Mouse (Mus musculus) MEL (cell line): Measurements from ENCODE around the gene Fam69a.

ENCODE experiments used
- BHLHE40 ChIP-seq: IDR thresholded peaks from 2 replicates; pipeline ENCODE4 v1.6.1; 2012; ENCODE audit warnings: low read depth, mild to moderate bottlenecking, inconsistent platforms, low read length, improper control_type of control experiment, borderline replicate concordance
- CHD2 ChIP-seq: IDR thresholded peaks from 2 replicates; pipeline ENCODE4 v1.6.1; 2011; ENCODE audit warnings: low read length, improper control_type of control experiment
- CTCF ChIP-seq, 3 experiments: IDR thresholded peaks in 2 of 3; conservative IDR thresholded peaks in 1 of 3; 2 replicates each; pipeline ENCODE4 v1.5.1; 2011 to 2012; ENCODE audit warnings: low read length in 3 of 3, low read depth in 2 of 3, mild to moderate bottlenecking in 2 of 3, improper control_type of control experiment in 1 of 3, inconsistent platforms in 1 of 3, mixed read lengths in 1 of 3, moderate library complexity in 1 of 3; ENCODE audit not compliant: control insufficient read depth in 1 of 3, insufficient read depth in 1 of 3, poor library complexity in 1 of 3, severe bottlenecking in 1 of 3
- GATA1 ChIP-seq: IDR thresholded peaks from 2 replicates; pipeline ENCODE4 v1.6.1; 2011; ENCODE audit warnings: low read depth, low read length, improper control_type of control experiment
- KAT2A ChIP-seq: conservative IDR thresholded peaks from 2 replicates; pipeline ENCODE4 v1.6.1; 2012; ENCODE audit warnings: low read depth, low read length, improper control_type of control experiment, inconsistent platforms
- MAFK ChIP-seq: IDR thresholded peaks from 2 replicates; pipeline ENCODE4 v1.6.1; 2011; ENCODE audit warnings: low read depth, mild to moderate bottlenecking, low read length, improper control_type of control experiment, borderline replicate concordance
- RAD21 ChIP-seq: IDR thresholded peaks from 2 replicates; pipeline ENCODE4 v1.6.1; 2011; ENCODE audit warnings: mild to moderate bottlenecking, low read depth, low read length, improper control_type of control experiment
- SMC3 ChIP-seq: IDR thresholded peaks from 2 replicates; pipeline ENCODE4 v1.6.1; 2011; ENCODE audit warnings: low read depth, low read length, improper control_type of control experiment
- TAL1 ChIP-seq: IDR thresholded peaks from 2 replicates; pipeline ENCODE4 v1.6.1; 2012; ENCODE audit warnings: mild to moderate bottlenecking, inconsistent platforms, low read length, moderate library complexity, mixed read lengths
- USF2 ChIP-seq, 2 experiments: IDR thresholded peaks; 2 replicates each; pipeline ENCODE4 v1.6.1; 2011 to 2012; ENCODE audit warnings: improper control_type of control experiment in 2 of 2, low read length in 2 of 2, borderline replicate concordance in 1 of 2, inconsistent platforms in 1 of 2, low read depth in 1 of 2, mild to moderate bottlenecking in 1 of 2; ENCODE audit not compliant: insufficient read depth in 1 of 2
- ZNF384 ChIP-seq: IDR thresholded peaks from 2 replicates; pipeline ENCODE4 v1.6.1; 2012; ENCODE audit warnings: low read depth, mild to moderate bottlenecking, inconsistent platforms, low read length, improper control_type of control experiment

GRCm38 (mm10) chr5:107896265-107896664 lies 90.6 kb downstream of the Fam69a start:
- TF ChIP-seq CTCF (IDR thresholded peaks at IDR 0.05 in 2 of 3, conservative IDR thresholded peaks at IDR 0.05 in 1 of 3; ENCODE audit: control insufficient read depth in 1 of 3, insufficient read depth in 1 of 3, low read depth in 2 of 3, low read length in 3 of 3, poor library complexity in 1 of 3, severe bottlenecking in 1 of 3) (no peak), TAL1 (no peak), ZNF384 (no peak), SMC3 (no peak), CHD2 (no peak), BHLHE40 (no peak), RAD21 (no peak), GATA1 (no peak), USF2 (IDR thresholded peaks at IDR 0.05; ENCODE audit: borderline replicate concordance in 1 of 2, insufficient read depth in 1 of 2, low read depth in 1 of 2, low read length in 2 of 2) (no peak), MAFK (no peak), KAT2A (no peak)
